Mouse (Mus musculus) adipocyte (in vitro differentiated cells): ENCODE data around the gene Nlrc5.

Experiments
- DNase-seq: peaks from one replicate; pipeline ENCODE4 v3.0.0-alpha.2; 2016; ENCODE audit warnings: low spot score

Gene Nlrc5

GRCm38 (mm10) chr8:94567159-94567849 is 133.1 kb downstream of the Nlrc5 start:
- DNase-seq, result no peak

- DNase-seq, result no peak
Observed at GRCm38 (mm10) chr8:94568098-94568497, 133.9 kb downstream of the Nlrc5 start.

GRCm38 (mm10) chr8:94569419-94569818 is 135.3 kb downstream of the Nlrc5 start:
- DNase-seq, result no peak

- no peak for DNase-seq
Observed at GRCm38 (mm10) chr8:94571896-94572295, 137.7 kb downstream of the Nlrc5 start.

GRCm38 (mm10) chr8:94574159-94574907 is 140.2 kb downstream of the Nlrc5 start:
- DNase-seq, result no peak

GRCm38 (mm10) chr8:94575148-94575547 is 141.0 kb downstream of the Nlrc5 start:
- no peak for DNase-seq
